Mouse (Mus musculus): Measurements from ENCODE around the gene Itpk1.

GRCm38 (mm10) chr12:102689773-102690563 lies 14.8 kb downstream of the Itpk1 start:
- no peak for TF ChIP-seq POLR2A (IDR thresholded peaks at IDR 0.05; ENCODE audit: borderline replicate concordance, insufficient read depth, low read length)
- no peak for TF ChIP-seq CTCF (IDR thresholded peaks at IDR 0.05; ENCODE audit: borderline replicate concordance, insufficient read depth, low read depth, low read length)

Measured in cerebellum, adult 2 months (tissue).